Mouse (Mus musculus) left cerebral cortex, postnatal 10 days (tissue): ENCODE measurements around the gene Hagh. TPM values are rescaled to one million over a fixed set of nuclear protein-coding genes. Genes with fewer than 3 reads are reported as not detected.
A peak's percentile ranks its signal among the peaks of the same experiment; 100 is the strongest.

Experiments used
- DNase-seq, 2 experiments: peaks; one replicate each; pipeline ENCODE4 v3.0.0; 2021 to 2022; ENCODE audit warnings: low spot score in 2 of 2, mixed read lengths in 1 of 2; ENCODE audit errors: extremely low spot score in 1 of 2
- intact Hi-C: fragments of 180-260 bp; cut with DNase I; formaldehyde crosslinking; loops from one replicate; pipeline ENCODE4 v1.15.1; 2025
- total RNA-seq, 2 experiments: library from RNA; stranded (reverse); gene quantifications; 2 replicates each; pipeline ENCODE4 v1.2.3; 2021

Hagh gene
- total RNA-seq, 2 experiments from 2014 or later: 92.4 to 102 TPM

DNA sequence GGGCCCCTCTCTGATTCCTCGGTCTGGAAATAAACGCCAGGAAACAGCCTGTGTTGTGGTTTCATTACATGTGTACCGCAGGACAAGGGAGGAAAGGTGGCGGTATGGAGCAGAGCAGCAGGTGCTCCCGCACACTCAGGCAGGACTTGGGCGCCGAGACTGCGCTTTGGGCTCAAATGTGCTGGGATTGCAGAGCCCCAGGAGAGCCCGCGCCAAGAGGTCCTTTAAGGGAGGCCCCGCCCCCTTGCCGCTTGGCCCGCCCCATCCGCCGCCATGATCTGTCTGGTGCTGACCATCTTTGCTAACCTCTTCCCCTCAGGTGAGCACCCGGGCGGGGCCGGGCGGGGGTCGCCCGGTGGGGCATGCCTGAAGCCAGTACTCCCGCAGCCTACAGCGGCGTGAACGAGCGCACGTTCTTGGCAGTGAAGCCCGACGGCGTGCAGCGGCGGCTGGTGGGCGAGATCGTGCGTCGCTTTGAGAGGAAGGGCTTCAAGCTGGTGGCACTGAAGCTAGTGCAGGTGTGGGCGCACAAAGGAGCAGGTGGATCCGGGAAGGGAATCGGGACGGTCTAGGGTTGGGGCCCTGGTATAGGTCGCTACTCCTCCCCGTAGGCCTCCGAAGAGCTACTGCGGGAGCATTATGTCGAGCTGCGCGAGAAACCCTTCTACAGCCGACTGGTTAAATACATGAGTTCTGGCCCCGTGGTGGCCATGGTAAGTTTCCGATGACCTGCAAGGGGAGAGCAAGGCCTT, 56.5 kb downstream of the Hagh start, which contains the start of gene Nme3:
TSS of gene Nme3 (plus strand) at position 260 of the 752 bp plus-strand sequence.
- peak; percentile 60 to 85 for DNase-seq

DNA sequence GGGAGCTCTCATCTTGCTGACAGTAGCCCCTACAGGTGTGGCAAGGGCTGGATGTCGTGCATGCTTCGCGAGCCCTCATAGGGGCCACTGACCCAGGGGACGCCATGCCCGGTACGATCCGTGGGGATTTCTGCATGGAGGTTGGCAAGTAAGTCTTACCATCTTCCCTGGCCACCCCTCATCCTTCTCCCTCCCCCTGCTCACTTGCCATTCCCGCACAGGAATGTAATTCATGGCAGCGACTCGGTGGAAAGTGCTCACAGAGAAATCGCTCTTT, 57.0 kb downstream of the Hagh start:
- intact Hi-C loops: no loop called here
- peak in 1 of 2 experiments; percentile 45 for DNase-seq

More for the DNA sequence above, 56.5 kb downstream of the Hagh start, which contains the start of gene Nme3:
- intact Hi-C loops: no loop called here

DNA sequence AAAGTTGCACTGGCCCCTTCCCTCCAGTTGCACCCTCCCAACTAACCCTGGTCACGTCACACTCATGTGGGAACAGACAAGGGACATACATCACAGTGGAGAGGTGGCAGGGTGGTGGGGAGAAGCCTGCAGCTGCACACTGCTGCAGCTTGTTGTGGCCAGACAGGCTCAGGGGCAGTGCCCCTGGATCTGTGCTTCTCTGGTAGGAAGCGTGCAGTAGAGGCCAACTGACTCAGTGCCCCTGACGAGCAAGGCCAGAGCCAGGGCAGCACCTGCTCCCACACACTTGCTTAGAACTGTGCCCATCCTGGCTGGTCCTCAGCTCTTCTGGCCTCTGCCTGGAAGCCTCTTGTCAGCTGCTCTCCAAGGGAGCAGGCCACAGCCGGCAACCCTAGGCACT, 57.7 kb downstream of the Hagh start:
- no peak for DNase-seq
- intact Hi-C loops: no loop called here

DNA sequence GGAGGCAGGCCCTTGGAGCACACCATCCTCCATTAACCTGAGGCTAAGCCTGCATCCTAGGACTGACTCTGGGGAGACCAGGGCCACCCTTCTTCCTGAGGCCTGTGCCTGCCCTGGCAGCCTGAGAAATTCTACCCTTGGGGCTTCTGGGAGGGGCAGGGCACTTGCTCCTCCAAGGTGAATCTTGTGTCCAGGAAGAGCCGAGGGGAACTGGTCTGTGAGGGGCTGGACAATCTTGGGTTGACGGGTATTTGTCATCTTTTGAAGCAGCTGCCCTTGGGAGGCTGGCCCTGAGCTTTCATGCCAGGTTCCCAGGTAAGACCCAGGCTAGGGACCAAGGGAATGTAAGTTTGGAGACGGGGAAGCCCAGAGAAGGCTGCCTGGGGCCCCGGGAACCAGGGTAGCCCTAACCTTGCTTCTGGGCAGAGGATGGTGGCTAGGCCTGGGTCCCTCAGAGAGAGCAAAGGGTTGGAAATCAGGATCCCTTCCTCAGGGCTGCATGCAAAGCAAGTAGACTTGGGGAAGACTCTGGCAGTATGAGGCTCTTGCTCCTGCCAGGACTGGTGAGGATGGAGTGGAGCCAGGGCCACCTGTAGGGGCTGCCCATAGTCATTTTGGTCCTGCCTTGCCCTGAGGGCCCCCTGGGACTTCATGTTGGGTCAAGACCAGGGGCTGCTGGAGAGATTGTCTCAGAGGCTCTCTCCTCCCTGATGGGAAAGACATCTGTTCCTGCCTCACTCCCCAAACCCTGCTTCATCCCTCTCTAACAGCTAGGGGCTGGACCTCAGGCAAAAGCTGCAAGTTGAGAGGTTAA, 58.3 kb downstream of the Hagh start:
- DNase-seq: no peak
- intact Hi-C loops: no loop called here

DNA sequence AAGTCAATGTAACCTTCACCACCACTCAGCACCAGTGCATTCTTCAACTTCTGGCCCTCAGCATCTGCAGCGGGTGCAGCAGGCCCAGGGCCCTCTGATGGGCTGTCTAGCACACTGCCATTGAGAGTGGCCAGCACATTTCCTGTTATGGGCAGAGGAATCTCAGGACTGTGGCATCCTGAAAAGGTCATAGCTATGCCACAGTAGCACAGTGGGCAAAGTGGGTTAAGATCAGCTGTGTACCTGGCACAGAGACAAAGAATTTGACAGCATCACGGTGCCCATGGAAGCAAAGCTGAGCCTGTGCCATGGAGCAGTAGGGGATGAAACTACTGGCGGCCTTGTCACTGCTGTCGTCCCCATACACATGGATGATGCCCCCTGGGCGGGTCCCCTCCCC, 59.2 kb downstream of the Hagh start:
- intact Hi-C loops: no loop called here
- no peak for DNase-seq

DNA sequence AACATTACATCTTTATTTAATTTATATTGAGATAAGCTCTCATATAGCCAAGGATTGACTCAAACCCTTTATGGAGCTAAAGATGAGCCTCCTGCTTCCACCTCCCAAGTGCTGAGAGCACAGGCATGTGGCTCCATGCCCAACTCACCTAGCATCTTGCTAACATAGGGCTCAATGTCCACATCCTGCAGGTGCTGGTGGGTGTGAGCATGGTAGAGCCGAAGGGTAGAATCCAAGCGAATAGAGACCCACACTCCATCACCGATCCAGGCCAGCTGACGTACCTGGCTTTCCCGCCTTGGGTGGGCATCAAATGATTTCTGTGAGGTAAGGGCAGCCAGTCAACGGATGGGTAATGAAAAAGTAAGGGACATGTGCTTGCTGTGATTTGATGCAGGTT, 60.1 kb downstream of the Hagh start:
- intact Hi-C loops: no loop called here
- no peak for DNase-seq

DNA sequence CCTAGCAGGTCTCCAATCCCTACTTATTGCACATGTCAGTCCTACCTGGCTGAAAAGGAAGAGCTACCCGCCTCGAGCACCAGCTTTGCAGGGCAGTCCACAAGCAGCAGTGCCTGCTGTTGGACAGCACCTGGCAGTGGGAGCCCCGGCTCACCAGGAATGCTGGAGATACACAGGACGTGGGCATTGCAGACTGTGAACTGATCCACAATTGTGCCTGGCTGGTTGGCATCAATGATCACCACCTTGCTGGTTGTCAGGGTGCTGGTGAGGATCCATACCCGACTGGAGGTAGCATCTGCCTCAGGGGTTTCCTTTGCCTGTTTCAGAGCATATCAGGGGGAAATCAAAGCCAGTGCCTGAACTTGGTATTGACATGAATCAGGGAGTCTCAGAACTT, 62.2 kb downstream of the Hagh start:
- DNase-seq: no peak
- intact Hi-C loops: no loop called here

DNA sequence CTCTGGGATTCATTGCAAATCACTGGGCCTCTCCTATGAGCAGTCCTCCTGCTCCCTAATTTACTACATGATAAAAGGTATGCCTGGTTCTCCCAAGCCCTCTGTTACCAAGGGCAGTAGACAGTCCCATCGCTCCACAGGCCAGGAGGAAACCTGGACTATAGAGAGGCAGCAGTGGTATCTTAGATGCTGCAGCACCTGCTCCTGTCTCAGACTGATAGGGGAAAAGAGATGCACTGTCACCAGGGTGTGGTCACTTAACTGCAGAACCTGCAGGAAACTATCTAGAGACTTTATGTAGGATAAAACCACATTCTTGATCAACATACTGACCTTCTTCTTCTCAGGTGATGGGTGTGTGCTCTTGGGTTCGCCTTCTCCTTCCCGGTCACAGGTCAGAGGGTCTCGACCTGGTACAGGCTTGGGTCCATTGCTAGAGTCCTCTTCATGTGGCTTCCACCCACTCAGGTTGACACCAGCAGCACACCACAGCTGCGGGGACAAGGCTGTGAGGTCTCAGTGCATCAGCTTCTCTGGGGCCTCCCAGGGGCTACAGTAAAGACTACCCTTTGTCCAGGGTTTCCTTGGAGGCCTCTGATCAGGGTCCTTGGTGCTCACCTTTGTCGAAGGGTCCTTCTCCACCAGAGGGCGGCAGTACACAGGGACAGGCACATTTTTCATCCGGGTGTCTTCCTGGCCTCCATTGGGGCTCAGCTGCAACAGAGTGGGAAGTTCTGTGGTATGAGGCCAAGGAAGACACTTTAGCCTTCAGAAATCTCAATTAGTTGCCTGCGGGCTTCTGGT, 62.9 kb downstream of the Hagh start:
- peak in 1 of 2 experiments; percentile 50 for DNase-seq
- intact Hi-C loops: no loop called here

DNA sequence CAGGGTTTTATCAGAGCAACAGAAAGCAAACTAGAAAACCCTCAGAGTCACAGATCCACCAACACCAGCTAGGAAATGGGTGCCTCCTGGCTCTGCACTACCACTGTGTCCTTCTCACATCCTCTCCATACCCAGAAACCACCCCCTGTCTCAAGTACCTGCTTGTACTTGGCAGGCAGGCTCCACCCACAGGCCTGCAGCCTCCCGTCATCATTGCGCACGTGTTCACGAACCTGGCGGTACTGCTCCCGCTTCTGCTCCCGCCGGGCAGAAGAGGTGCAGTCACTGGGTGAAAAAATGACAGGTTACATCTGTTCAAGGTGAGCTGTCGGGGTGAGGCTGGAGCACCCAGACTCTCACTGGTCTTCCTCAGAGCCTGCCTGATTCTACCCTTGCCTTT, 63.8 kb downstream of the Hagh start:
- intact Hi-C loops: no loop called here
- peak in 1 of 2 experiments; percentile 18 for DNase-seq

DNA sequence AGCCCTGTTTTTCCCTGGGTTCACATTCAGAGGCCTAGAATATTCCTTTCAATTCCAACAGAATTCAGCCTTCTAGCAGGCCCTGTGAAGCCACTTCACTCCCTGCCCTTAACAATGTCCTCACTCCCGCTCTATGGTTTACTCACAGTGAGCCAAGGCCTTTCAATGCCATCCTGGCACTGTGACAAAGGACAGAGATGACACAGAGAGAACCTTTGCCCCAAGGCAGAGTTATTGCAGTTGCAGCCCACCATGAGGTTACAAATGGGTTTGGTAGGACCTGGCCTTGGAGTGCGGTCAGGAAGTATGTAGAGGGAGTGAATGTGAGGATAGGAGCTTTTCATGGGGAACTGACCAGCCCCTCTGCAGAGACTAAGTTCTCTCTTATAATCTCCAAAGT, 67.6 kb downstream of the Hagh start:
- intact Hi-C loops: no loop called here
- no peak for DNase-seq

DNA sequence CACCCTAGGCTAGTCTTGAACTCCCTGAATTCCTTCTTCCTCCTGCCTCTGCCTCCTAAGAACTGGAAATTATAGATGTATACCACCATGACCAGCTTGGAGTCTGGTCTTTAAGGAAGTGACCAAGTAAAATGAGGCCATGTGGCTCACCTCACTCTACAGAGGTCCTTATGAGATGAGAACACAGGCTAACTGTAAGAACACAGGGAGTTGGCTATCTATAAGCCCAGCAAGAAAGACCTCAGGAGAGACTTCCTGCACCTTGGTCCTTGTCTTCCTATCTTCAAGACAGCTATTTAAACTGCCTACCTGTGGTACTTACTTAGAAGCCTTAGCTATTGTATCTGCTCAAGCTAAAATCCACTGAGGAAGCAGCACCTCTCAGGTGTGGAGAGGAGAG, 74.0 kb downstream of the Hagh start:
- intact Hi-C loops: no loop called here
- no peak for DNase-seq

Other genes with a start within 250 kb of the Hagh start
- 100 to 1,000 TPM; 130 to 143 TPM for gene Tsc2, start 207.5 kb upstream of the Hagh start, total RNA-seq
- gene Nthl1, start 207.5 kb upstream of the Hagh start, total RNA-seq: 1 to 10 TPM; 4.6 to 5.9 TPM
- 10 to 100 TPM; 55.0 to 55.2 TPM for gene Slc9a3r2, start 189.8 kb upstream of the Hagh start, total RNA-seq
- gene Npw, start 181.7 kb upstream of the Hagh start, total RNA-seq: not detected
- 10 to 100 TPM; 37.2 to 38.1 TPM for gene Zfp598, start 170.5 kb upstream of the Hagh start, total RNA-seq
- 100 to 1,000 TPM; 248 to 254 TPM for gene Syngr3, start 150.2 kb upstream of the Hagh start, total RNA-seq
- gene Gfer, start 144.0 kb upstream of the Hagh start, total RNA-seq: 10 to 100 TPM; 21.5 TPM
- gene Noxo1, start 143.9 kb upstream of the Hagh start, total RNA-seq: 1 to 10 TPM; 2.7 to 5.1 TPM
- gene Tbl3, start 132.5 kb upstream of the Hagh start, total RNA-seq: 10 to 100 TPM; 30.9 to 37.9 TPM
- gene Rnf151, start 122.1 kb upstream of the Hagh start, total RNA-seq: under 1 TPM in 1 of 2 experiments, not detected in 1; 0.69 TPM
- 100 to 1,000 TPM; 575 to 607 TPM for gene Rps2, start 122.0 kb upstream of the Hagh start, total RNA-seq
- gene Ndufb10, start 115.7 kb upstream of the Hagh start, total RNA-seq: 100 to 1,000 TPM; 156 to 176 TPM
- gene Rpl3l, start 112.3 kb upstream of the Hagh start, total RNA-seq: under 1 TPM; 0.43 to 0.49 TPM
- gene Msrb1, start 103.5 kb upstream of the Hagh start, total RNA-seq: 10 to 100 TPM; 44.2 to 47.8 TPM
- under 1 TPM in 1 of 2 experiments, not detected in 1; 0.49 TPM for gene Hs3st6, start 87.2 kb upstream of the Hagh start, total RNA-seq
- gene Meiob, start 35.9 kb upstream of the Hagh start, total RNA-seq: not detected
- gene Fahd1, start 10.2 kb downstream of the Hagh start, total RNA-seq: 10 to 100 TPM; 14.8 to 16.5 TPM
- under 1 TPM; 0.17 to 0.32 TPM for gene Igfals, start 25.9 kb downstream of the Hagh start, total RNA-seq
- 10 to 100 TPM; 37.8 to 40.2 TPM for gene Nubp2, start 46.2 kb downstream of the Hagh start, total RNA-seq
- gene Spsb3, start 46.5 kb downstream of the Hagh start, total RNA-seq: 10 to 100 TPM; 48.0 to 48.3 TPM
- 10 to 100 TPM; 53.9 to 56.6 TPM for gene Eme2, start 54.9 kb downstream of the Hagh start, total RNA-seq
- 10 to 100 TPM; 58.4 to 64.8 TPM for gene Mrps34, start 55.0 kb downstream of the Hagh start, total RNA-seq
- 10 to 100 TPM; 42.2 to 43.5 TPM for gene Nme3, start 56.4 kb downstream of the Hagh start, total RNA-seq
- 100 to 1,000 TPM; 288 to 297 TPM for gene Mapk8ip3, start 96.8 kb downstream of the Hagh start, total RNA-seq
- 10 to 100 TPM; 11.9 to 13.1 TPM for gene Jpt2, start 120.5 kb downstream of the Hagh start, total RNA-seq
- gene Cramp1l, start 175.6 kb downstream of the Hagh start, total RNA-seq: 10 to 100 TPM; 24.0 to 25.0 TPM
- gene Ift140, start 175.9 kb downstream of the Hagh start, total RNA-seq: 10 to 100 TPM; 25.4 to 28.9 TPM
- gene Tmem204, start 243.4 kb downstream of the Hagh start, total RNA-seq: 1 to 10 TPM; 7.2 to 7.8 TPM